Mouse (Mus musculus): ENCODE data around the gene Lgi4. TPM values are rescaled to one million over a fixed set of nuclear protein-coding genes. Genes with fewer than 3 reads are reported as not detected.

Lgi4 gene
- polyA plus RNA-seq, 1 experiment from 2014 or later: 0.20 TPM

- WGBS: 50% methylated on average over 3 of the region's 3 CpGs
- H3K9ac ChIP-seq (replicated peaks): no peak overlapping the region
Observed at GRCm38 (mm10) chr7:31080611-31081010, 21.5 kb downstream of the Lgi4 start.

GRCm38 (mm10) chr7:31081106-31081505, 22.0 kb downstream of the Lgi4 start:
- Histone ChIP-seq H3K9ac (replicated peaks) (no peak overlapping the region), H3K27ac (replicated peaks) (no peak overlapping the region), H3K9me3 (no peaks in the 10 kb centered on the region), H3K4me3 (no peak overlapping the region), H3K4me2 (replicated peaks) (no peak overlapping the region), H3K4me1 (0 out of 2 replicates have a peak, but pooled peaks cover 2% of the 10 kb centered on the region), H3K36me3 (no peaks in the 10 kb centered on the region), H3K27me3 (no peaks in the 10 kb centered on the region)
- 63% methylated on average over 1 of the region's 1 CpGs for WGBS
- no peak for ATAC-seq (replicated peaks)

More at GRCm38 (mm10) chr7:31080611-31081010, 21.5 kb downstream of the Lgi4 start:
- no peak overlapping the region for H3K27ac ChIP-seq (replicated peaks)
- no peaks in the 10 kb centered on the region for H3K36me3 ChIP-seq
- no peak for ATAC-seq (replicated peaks)
- no peak overlapping the region for H3K4me2 ChIP-seq (replicated peaks)
- no peak overlapping the region for H3K4me3 ChIP-seq
- H3K4me1 ChIP-seq: 0 out of 2 replicates have a peak, but pooled peaks cover 2% of the 10 kb centered on the region
- no peaks in the 10 kb centered on the region for H3K27me3 ChIP-seq
- no peaks in the 10 kb centered on the region for H3K9me3 ChIP-seq

GRCm38 (mm10) chr7:31082106-31082505, 23.0 kb downstream of the Lgi4 start:
- no peak for ATAC-seq (replicated peaks)
- Histone ChIP-seq H3K36me3 (no peaks in the 10 kb centered on the region), H3K9me3 (no peaks in the 10 kb centered on the region)

GRCm38 (mm10) chr7:31082831-31083588, 23.9 kb downstream of the Lgi4 start:
- Histone ChIP-seq H3K4me2 (replicated peaks) (no peak overlapping the region), H3K27me3 (no peaks in the 10 kb centered on the region), H3K27ac (replicated peaks) (no peak overlapping the region), H3K4me3 (no peak overlapping the region), H3K4me1 (0 out of 2 replicates have a peak, but pooled peaks cover 2% of the 10 kb centered on the region), H3K9me3 (no peaks in the 10 kb centered on the region), H3K9ac (replicated peaks) (no peak overlapping the region), H3K36me3 (no peaks in the 10 kb centered on the region)
- WGBS: 65% methylated on average over 14 of the region's 14 CpGs
- no peak for ATAC-seq (replicated peaks)

More at GRCm38 (mm10) chr7:31082106-31082505, 23.0 kb downstream of the Lgi4 start:
- Histone ChIP-seq H3K4me2 (replicated peaks) (no peak overlapping the region), H3K9ac (replicated peaks) (no peak overlapping the region), H3K4me3 (no peak overlapping the region), H3K27ac (replicated peaks) (no peak overlapping the region), H3K4me1 (0 out of 2 replicates have a peak, but pooled peaks cover 2% of the 10 kb centered on the region), H3K27me3 (no peaks in the 10 kb centered on the region)

- Histone ChIP-seq H3K4me2 (replicated peaks) (no peak overlapping the region), H3K9ac (replicated peaks) (no peak overlapping the region), H3K27ac (replicated peaks) (0 out of 2 replicates have a peak overlapping the region, but pooled peaks have one; percentile 8), H3K36me3 (no peaks in the 10 kb centered on the region), H3K4me1 (0 out of 2 replicates have a peak, but pooled peaks cover 2% of the 10 kb centered on the region), H3K9me3 (no peaks in the 10 kb centered on the region), H3K4me3 (no peak overlapping the region), H3K27me3 (no peaks in the 10 kb centered on the region)
- no peak for ATAC-seq (replicated peaks)
- 58% methylated on average over 9 of the region's 9 CpGs for WGBS
Observed at GRCm38 (mm10) chr7:31084140-31084539, 25.0 kb downstream of the Lgi4 start.

- WGBS: 9% methylated on average over 3 of the region's 3 CpGs
- no peak overlapping the region for H3K4me3 ChIP-seq
- no peaks in the 10 kb centered on the region for H3K27me3 ChIP-seq
- ATAC-seq (replicated peaks): no peak
- H3K9ac ChIP-seq (replicated peaks): no peak overlapping the region
- H3K36me3 ChIP-seq: no peaks in the 10 kb centered on the region
- 0 out of 2 replicates have a peak, but pooled peaks cover 2% of the 10 kb centered on the region for H3K4me1 ChIP-seq
- H3K4me2 ChIP-seq (replicated peaks): no peak overlapping the region
- H3K27ac ChIP-seq (replicated peaks): no peak overlapping the region
- no peaks in the 10 kb centered on the region for H3K9me3 ChIP-seq
Observed at GRCm38 (mm10) chr7:31085171-31085570, 26.0 kb downstream of the Lgi4 start.

GRCm38 (mm10) chr7:31086175-31086755, 27.1 kb downstream of the Lgi4 start:
- H3K4me2 ChIP-seq (replicated peaks): no peak overlapping the region
- H3K9ac ChIP-seq (replicated peaks): no peak overlapping the region
- H3K4me1 ChIP-seq: 0 out of 2 replicates have a peak, but pooled peaks cover 2% of the 10 kb centered on the region
- no peak overlapping the region for H3K4me3 ChIP-seq
- no peak for ATAC-seq (replicated peaks)
- H3K27ac ChIP-seq (replicated peaks): no peak overlapping the region
- no peaks in the 10 kb centered on the region for H3K36me3 ChIP-seq
- no peaks in the 10 kb centered on the region for H3K9me3 ChIP-seq
- H3K27me3 ChIP-seq: no peaks in the 10 kb centered on the region
- 91% methylated on average over 9 of the region's 9 CpGs for WGBS

GRCm38 (mm10) chr7:31087262-31087661, 28.1 kb downstream of the Lgi4 start:
- no peaks in the 10 kb centered on the region for H3K27me3 ChIP-seq
- H3K4me3 ChIP-seq: no peak overlapping the region
- H3K9me3 ChIP-seq: no peaks in the 10 kb centered on the region
- 0 out of 2 replicates have a peak, but pooled peaks cover 2% of the 10 kb centered on the region for H3K4me1 ChIP-seq
- H3K4me2 ChIP-seq (replicated peaks): no peak overlapping the region
- no peak for ATAC-seq (replicated peaks)
- 80% methylated on average over 2 of the region's 2 CpGs for WGBS
- no peak overlapping the region for H3K9ac ChIP-seq (replicated peaks)
- no peak overlapping the region for H3K27ac ChIP-seq (replicated peaks)
- H3K36me3 ChIP-seq: no peaks in the 10 kb centered on the region

- ATAC-seq (replicated peaks): no peak
- Histone ChIP-seq H3K36me3 (no peaks in the 10 kb centered on the region), H3K9me3 (no peaks in the 10 kb centered on the region), H3K4me1 (0 out of 2 replicates have a peak, but pooled peaks cover 2% of the 10 kb centered on the region), H3K27me3 (no peaks in the 10 kb centered on the region), H3K27ac (replicated peaks) (no peak overlapping the region), H3K4me2 (replicated peaks) (no peak overlapping the region), H3K9ac (replicated peaks) (no peak overlapping the region), H3K4me3 (no peak overlapping the region)
- WGBS: 63% methylated on average over 3 of the region's 3 CpGs
Observed at GRCm38 (mm10) chr7:31088206-31088605, 29.1 kb downstream of the Lgi4 start.

- no peaks in the 10 kb centered on the region for H3K36me3 ChIP-seq
- no peak overlapping the region for H3K4me2 ChIP-seq (replicated peaks)
- WGBS: 84% methylated on average over 2 of the region's 2 CpGs
- no peaks in the 10 kb centered on the region for H3K9me3 ChIP-seq
- no peak overlapping the region for H3K4me3 ChIP-seq
- H3K27ac ChIP-seq (replicated peaks): no peak overlapping the region
- ATAC-seq (replicated peaks): no peak
- H3K4me1 ChIP-seq: 0 out of 2 replicates have a peak, but pooled peaks cover 2% of the 10 kb centered on the region
- H3K9ac ChIP-seq (replicated peaks): no peak overlapping the region
- no peaks in the 10 kb centered on the region for H3K27me3 ChIP-seq
Observed at GRCm38 (mm10) chr7:31089721-31090120, 30.6 kb downstream of the Lgi4 start.

- 27% methylated on average over 11 of the region's 12 CpGs for WGBS
- H3K27ac ChIP-seq (replicated peaks): no peak overlapping the region
Observed at GRCm38 (mm10) chr7:31094774-31095501, 35.8 kb downstream of the Lgi4 start.

More at GRCm38 (mm10) chr7:31094774-31095501, 35.8 kb downstream of the Lgi4 start:
- H3K9ac ChIP-seq (replicated peaks): no peak overlapping the region
- ATAC-seq (replicated peaks): no peak
- H3K4me1 ChIP-seq: no peaks in the 10 kb centered on the region
- no peaks in the 10 kb centered on the region for H3K27me3 ChIP-seq
- H3K4me3 ChIP-seq: no peak overlapping the region
- no peaks in the 10 kb centered on the region for H3K9me3 ChIP-seq
- H3K4me2 ChIP-seq (replicated peaks): no peak overlapping the region
- no peaks in the 10 kb centered on the region for H3K36me3 ChIP-seq
